Mouse (Mus musculus): ENCODE results near the gene Klhl42. TPM values are rescaled to one million over a fixed set of nuclear protein-coding genes. Genes with fewer than 3 reads are reported as not detected.

The Klhl42 gene
- polyA plus RNA-seq, 1 experiment from 2014 or later, result 3.6 TPM

DNA sequence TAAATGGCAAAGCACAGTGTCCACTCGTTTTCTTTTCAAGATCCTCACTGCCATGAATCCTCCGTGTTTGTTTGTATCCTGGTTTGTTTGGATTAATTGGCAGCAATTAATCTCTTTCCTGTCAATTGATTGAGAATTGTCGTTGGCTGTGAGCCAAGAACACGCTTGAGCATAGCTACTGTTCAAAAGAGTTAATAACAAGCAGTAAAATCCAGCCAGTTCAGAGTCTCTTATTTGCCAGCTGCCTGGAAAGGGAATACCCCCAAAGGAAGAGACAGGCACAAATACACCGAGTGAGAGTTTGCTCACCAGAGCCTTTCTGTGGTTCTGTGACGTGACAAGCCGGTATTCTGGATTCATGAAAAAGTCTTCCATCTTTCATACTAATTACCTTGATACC, 29.1 kb upstream of the Klhl42 start:
- 81% methylated on average over 7 of the region's 7 CpGs for WGBS
- no peak for ATAC-seq (ENCODE audit: extremely low read depth, insufficient number of reproducible peaks, low FRiP score, low TSS enrichment)
- peaks cover 87% of the 10 kb centered on the region for H3K36me3 ChIP-seq

DNA sequence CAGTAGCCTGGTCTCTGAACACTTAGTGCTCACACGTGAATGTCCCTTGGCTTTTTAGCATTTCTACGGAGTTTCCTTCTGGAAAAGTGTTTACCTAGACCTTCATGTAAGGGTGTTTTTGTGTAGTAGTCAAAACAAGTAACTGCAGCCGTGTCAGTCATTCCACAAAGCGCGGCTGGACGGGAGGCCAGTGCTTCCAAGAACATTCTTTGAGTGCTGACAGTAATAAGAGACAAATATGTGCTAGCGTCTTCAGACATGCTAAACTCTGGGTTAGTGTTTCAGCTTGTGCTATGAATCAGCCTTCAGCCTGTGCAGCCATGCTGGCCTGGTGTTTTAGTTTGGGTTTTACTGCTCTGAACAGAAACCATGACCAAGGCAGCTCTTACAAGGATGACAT, 28.5 kb upstream of the Klhl42 start:
- 82% methylated on average over 7 of the region's 7 CpGs for WGBS
- no peak overlapping the region for H3K4me3 ChIP-seq

More for the DNA sequence above, 29.1 kb upstream of the Klhl42 start:
- no peaks in the 10 kb centered on the region for H3K4me1 ChIP-seq
- H3K27me3 ChIP-seq (replicated peaks), result no peaks in the 10 kb centered on the region
- H3K4me2 ChIP-seq, result no peak overlapping the region
- no peak overlapping the region for H3K9ac ChIP-seq
- H3K27ac ChIP-seq (replicated peaks), result no peak overlapping the region
- no peaks in the 10 kb centered on the region for H3K9me3 ChIP-seq
- no peak overlapping the region for H3K4me3 ChIP-seq

DNA sequence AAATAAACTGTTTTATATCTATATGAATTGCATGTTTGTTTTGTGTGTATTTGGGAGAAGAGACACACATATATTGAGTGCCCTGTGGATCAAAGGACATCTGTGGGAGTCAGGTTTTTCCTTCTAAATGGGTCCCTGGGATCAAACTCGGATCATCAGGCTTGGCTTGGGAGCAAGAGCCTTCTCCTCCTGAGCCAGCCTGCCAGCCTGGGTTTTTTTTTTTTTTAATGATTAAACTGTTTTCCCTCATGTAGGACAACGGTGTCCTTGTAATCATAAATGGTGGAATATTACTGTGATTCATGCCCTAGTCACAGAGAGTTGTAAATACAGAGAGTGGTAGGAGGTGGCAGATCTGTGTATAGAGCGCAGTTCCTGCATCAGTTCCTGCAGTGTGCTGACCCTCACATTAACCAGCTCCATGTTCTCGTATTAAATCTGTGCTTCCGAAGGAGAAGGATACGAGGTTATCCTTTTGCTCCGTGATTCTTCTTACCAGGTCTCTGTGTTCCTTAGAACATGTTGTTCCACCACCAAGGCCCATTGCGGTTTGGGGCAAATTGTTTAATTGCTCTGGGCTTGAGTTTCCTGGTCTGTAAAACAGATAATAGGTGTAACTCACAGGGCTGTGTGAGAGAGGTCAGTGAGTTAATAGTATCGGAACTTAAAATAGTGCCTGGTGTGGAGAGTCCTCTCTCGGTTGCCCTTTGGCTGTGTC, 26.8 kb upstream of the Klhl42 start:
- no peaks in the 10 kb centered on the region for H3K4me1 ChIP-seq
- no peak overlapping the region for H3K4me3 ChIP-seq
- no peak overlapping the region for H3K27ac ChIP-seq (replicated peaks)
- H3K27me3 ChIP-seq (replicated peaks), result no peaks in the 10 kb centered on the region
- peaks cover 88% of the 10 kb centered on the region for H3K36me3 ChIP-seq
- no peaks in the 10 kb centered on the region for H3K9me3 ChIP-seq
- ATAC-seq (ENCODE audit: extremely low read depth, insufficient number of reproducible peaks, low FRiP score, low TSS enrichment), result no peak
- H3K4me2 ChIP-seq, result no peak overlapping the region
- WGBS, result 82% methylated on average over 10 of the region's 10 CpGs
- H3K9ac ChIP-seq, result no peak overlapping the region

More for the DNA sequence above, 28.5 kb upstream of the Klhl42 start:
- ATAC-seq (ENCODE audit: extremely low read depth, insufficient number of reproducible peaks, low FRiP score, low TSS enrichment), result no peak
- Histone ChIP-seq H3K4me2 (no peak overlapping the region), H3K4me1 (no peaks in the 10 kb centered on the region), H3K27ac (replicated peaks) (no peak overlapping the region), H3K9ac (no peak overlapping the region), H3K36me3 (peaks cover 90% of the 10 kb centered on the region), H3K27me3 (replicated peaks) (no peaks in the 10 kb centered on the region), H3K9me3 (no peaks in the 10 kb centered on the region)

DNA sequence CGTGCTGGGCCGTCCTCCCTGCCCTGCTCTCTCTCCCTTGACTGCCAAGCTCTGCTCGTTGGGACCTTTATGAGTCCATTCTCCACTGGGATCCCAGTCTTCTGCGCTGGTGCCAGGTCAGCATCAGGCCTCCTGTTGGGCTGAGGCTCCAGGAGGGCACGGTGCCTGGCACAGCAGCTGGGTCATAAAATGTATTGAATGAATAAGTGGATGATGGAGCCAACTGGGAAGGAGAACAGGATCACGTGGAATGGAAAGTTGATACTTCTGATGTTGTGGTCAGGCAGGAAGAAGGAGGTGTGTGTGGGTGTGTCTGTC, 26.3 kb upstream of the Klhl42 start:
- Histone ChIP-seq H3K4me3 (no peak overlapping the region), H3K4me2 (no peak overlapping the region), H3K27ac (replicated peaks) (no peak overlapping the region), H3K9ac (no peak overlapping the region), H3K27me3 (replicated peaks) (no peaks in the 10 kb centered on the region), H3K4me1 (no peaks in the 10 kb centered on the region), H3K9me3 (no peaks in the 10 kb centered on the region), H3K36me3 (peaks cover 88% of the 10 kb centered on the region)
- WGBS, result 87% methylated on average over 6 of the region's 6 CpGs
- ATAC-seq (ENCODE audit: extremely low read depth, insufficient number of reproducible peaks, low FRiP score, low TSS enrichment), result no peak

- WGBS, result 56% methylated on average over 5 of the region's 5 CpGs
- H3K9me3 ChIP-seq, result no peaks in the 10 kb centered on the region
- no peak overlapping the region for H3K4me2 ChIP-seq
- H3K4me1 ChIP-seq, result no peaks in the 10 kb centered on the region
- no peak overlapping the region for H3K4me3 ChIP-seq
- no peak overlapping the region for H3K9ac ChIP-seq
- no peak for ATAC-seq (ENCODE audit: extremely low read depth, insufficient number of reproducible peaks, low FRiP score, low TSS enrichment)
- peaks cover 47% of the 10 kb centered on the region for H3K36me3 ChIP-seq
- no peak overlapping the region for H3K27ac ChIP-seq (replicated peaks)
- no peaks in the 10 kb centered on the region for H3K27me3 ChIP-seq (replicated peaks)
These were observed 15.3 kb upstream of the Klhl42 start for GRCm38 (mm10) chr6:147075808-147076387.

GRCm38 (mm10) chr6:147076878-147077277, 14.3 kb upstream of the Klhl42 start:
- Histone ChIP-seq H3K27me3 (replicated peaks) (no peaks in the 10 kb centered on the region), H3K9me3 (no peaks in the 10 kb centered on the region), H3K36me3 (peaks cover 37% of the 10 kb centered on the region), H3K4me2 (no peak overlapping the region), H3K27ac (replicated peaks) (no peak overlapping the region), H3K4me3 (no peak overlapping the region), H3K9ac (no peak overlapping the region), H3K4me1 (no peaks in the 10 kb centered on the region)
- WGBS, result 85% methylated on average over 8 of the region's 8 CpGs
- no peak for ATAC-seq (ENCODE audit: extremely low read depth, insufficient number of reproducible peaks, low FRiP score, low TSS enrichment)

GRCm38 (mm10) chr6:147079919-147080318, 11.3 kb upstream of the Klhl42 start:
- no peak overlapping the region for H3K27ac ChIP-seq (replicated peaks)
- no peaks in the 10 kb centered on the region for H3K27me3 ChIP-seq (replicated peaks)
- ATAC-seq (ENCODE audit: extremely low read depth, insufficient number of reproducible peaks, low FRiP score, low TSS enrichment), result no peak
- H3K9ac ChIP-seq, result no peak overlapping the region
- WGBS, result 88% methylated on average over 10 of the region's 10 CpGs
- H3K4me2 ChIP-seq, result no peak overlapping the region
- H3K36me3 ChIP-seq, result peaks cover 16% of the 10 kb centered on the region
- no peaks in the 10 kb centered on the region for H3K4me1 ChIP-seq
- H3K4me3 ChIP-seq, result no peak overlapping the region
- no peaks in the 10 kb centered on the region for H3K9me3 ChIP-seq

- H3K36me3 ChIP-seq, result no peaks in the 10 kb centered on the region
- H3K27ac ChIP-seq (replicated peaks), result no peak overlapping the region; the same call in 1 of the 2 replicates
- H3K9ac ChIP-seq, result no peak overlapping the region
- no peak overlapping the region for H3K4me2 ChIP-seq
- H3K4me3 ChIP-seq, result no peak overlapping the region
- ATAC-seq (ENCODE audit: extremely low read depth, insufficient number of reproducible peaks, low FRiP score, low TSS enrichment), result no peak
- H3K4me1 ChIP-seq, result peaks cover 15% of the 10 kb centered on the region
- H3K9me3 ChIP-seq, result no peaks in the 10 kb centered on the region
- WGBS, result 48% methylated on average over 7 of the region's 7 CpGs
- peaks cover 13% of the 10 kb centered on the region; the same call in 1 of the 2 replicates for H3K27me3 ChIP-seq (replicated peaks)
These were observed 5.7 kb upstream of the Klhl42 start for GRCm38 (mm10) chr6:147085398-147086040.

- Histone ChIP-seq H3K4me2 (peak within 1 kb of the TSS; percentile 59), H3K4me1 (peaks cover 18% of the 10 kb centered on the region), H3K36me3 (no peaks in the 10 kb centered on the region), H3K27me3 (replicated peaks) (peaks cover 13% of the 10 kb centered on the region; the same call in 1 of the 2 replicates), H3K4me3 (peak within 1 kb of the TSS; percentile 31), H3K27ac (replicated peaks) (no peak within 1 kb of the TSS; the same call in 1 of the 2 replicates), H3K9ac (peak within 1 kb of the TSS; percentile 15), H3K9me3 (no peaks in the 10 kb centered on the region)
- ATAC-seq (ENCODE audit: extremely low read depth, insufficient number of reproducible peaks, low FRiP score, low TSS enrichment), result no peak
- WGBS, result 11% methylated on average over 20 of the region's 20 CpGs
These were observed 4.5 kb upstream of the Klhl42 start, which contains the start of gene Mansc4 for GRCm38 (mm10) chr6:147086594-147087225. Gene Mansc4 (minus strand): TSS chr6:147087032.

DNA sequence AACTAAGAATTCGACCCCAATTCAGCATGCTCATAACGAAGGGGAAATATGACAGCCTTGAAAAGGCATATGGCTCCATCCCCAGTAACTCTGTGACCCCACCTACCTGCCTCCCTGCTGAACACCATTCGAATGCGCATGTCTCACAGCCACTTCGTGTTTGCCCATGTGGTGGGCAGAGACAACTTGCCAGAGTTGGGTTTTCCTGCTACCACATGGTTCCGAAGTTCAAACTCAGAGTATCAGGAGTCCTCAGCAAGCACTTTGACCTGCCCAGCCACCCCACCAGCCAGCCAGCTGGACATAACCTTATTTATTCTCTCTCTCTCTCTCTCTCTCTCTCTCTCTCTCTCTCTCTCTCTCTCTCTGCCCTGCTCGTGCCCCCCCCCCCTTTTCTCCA, 3.4 kb upstream of the Klhl42 start:
- H3K27ac ChIP-seq (replicated peaks), result no peak overlapping the region
- peaks cover 13% of the 10 kb centered on the region; the same call in 1 of the 2 replicates for H3K27me3 ChIP-seq (replicated peaks)
- H3K9me3 ChIP-seq, result no peaks in the 10 kb centered on the region
- 56% methylated on average over 6 of the region's 7 CpGs for WGBS
- no peak for ATAC-seq (ENCODE audit: extremely low read depth, insufficient number of reproducible peaks, low FRiP score, low TSS enrichment)
- H3K4me3 ChIP-seq, result no peak overlapping the region
- H3K4me2 ChIP-seq, result no peak overlapping the region
- H3K9ac ChIP-seq, result no peak overlapping the region
- H3K36me3 ChIP-seq, result no peaks in the 10 kb centered on the region
- H3K4me1 ChIP-seq, result peaks cover 27% of the 10 kb centered on the region

GRCm38 (mm10) chr6:147088517-147088916, 2.7 kb upstream of the Klhl42 start:
- peaks cover 4% of the 10 kb centered on the region; the same call in 1 of the 2 replicates for H3K36me3 ChIP-seq
- H3K4me1 ChIP-seq, result peaks cover 33% of the 10 kb centered on the region
- no peak for ATAC-seq (ENCODE audit: extremely low read depth, insufficient number of reproducible peaks, low FRiP score, low TSS enrichment)
- no peak overlapping the region for H3K27ac ChIP-seq (replicated peaks)
- no peak overlapping the region for H3K4me3 ChIP-seq
- H3K9me3 ChIP-seq, result no peaks in the 10 kb centered on the region
- WGBS, result 75% methylated on average over 3 of the region's 3 CpGs
- H3K27me3 ChIP-seq (replicated peaks), result peaks cover 13% of the 10 kb centered on the region; the same call in 1 of the 2 replicates
- no peak overlapping the region for H3K4me2 ChIP-seq
- no peak overlapping the region for H3K9ac ChIP-seq
